Mouse (Mus musculus) erythroid progenitor cell, adult 5-6 weeks (primary cell): ENCODE results near the gene Pgpep1. TPM values are rescaled to one million over a fixed set of nuclear protein-coding genes. Genes with fewer than 3 reads are reported as not detected.

ENCODE experiments used
- ATAC-seq: replicated peaks from 2 replicates; pipeline ENCODE4 v1.8.0; 2016; ENCODE audit warnings: moderate number of reproducible peaks, mild to moderate bottlenecking, moderate TSS enrichment, inconsistent platforms; ENCODE audit not compliant: poor library complexity, low FRiP score, severe bottlenecking
- total RNA-seq, 2 experiments: library from RNA; stranded (forward) in 1 of 2; stranded (reverse) in 1 of 2; fragments of 150-400 nt in 1 of 2; fragments of 186-747, 209-891 nt in 1 of 2; gene quantifications; 2 replicates each; pipeline versions ENCODE4 v1.2.3 to v1.2.4; 2015 to 2017; ENCODE audit warnings: low replicate concordance in 2 of 2

Gene Pgpep1
- total RNA-seq, 2 experiments from 2014 or later: under 0.01 to 6.3 TPM

- no peak for ATAC-seq
These were observed 5.4 kb upstream of the Pgpep1 start for GRCm38 (mm10) chr8:70665599-70665998.

GRCm38 (mm10) chr8:70664631-70665030, 4.4 kb upstream of the Pgpep1 start:
- no peak for ATAC-seq

GRCm38 (mm10) chr8:70663691-70664090, 3.5 kb upstream of the Pgpep1 start:
- no peak for ATAC-seq

- ATAC-seq: peak; percentile 71
These were observed 450 bp downstream of the Pgpep1 start for GRCm38 (mm10) chr8:70659604-70660272.

DNA sequence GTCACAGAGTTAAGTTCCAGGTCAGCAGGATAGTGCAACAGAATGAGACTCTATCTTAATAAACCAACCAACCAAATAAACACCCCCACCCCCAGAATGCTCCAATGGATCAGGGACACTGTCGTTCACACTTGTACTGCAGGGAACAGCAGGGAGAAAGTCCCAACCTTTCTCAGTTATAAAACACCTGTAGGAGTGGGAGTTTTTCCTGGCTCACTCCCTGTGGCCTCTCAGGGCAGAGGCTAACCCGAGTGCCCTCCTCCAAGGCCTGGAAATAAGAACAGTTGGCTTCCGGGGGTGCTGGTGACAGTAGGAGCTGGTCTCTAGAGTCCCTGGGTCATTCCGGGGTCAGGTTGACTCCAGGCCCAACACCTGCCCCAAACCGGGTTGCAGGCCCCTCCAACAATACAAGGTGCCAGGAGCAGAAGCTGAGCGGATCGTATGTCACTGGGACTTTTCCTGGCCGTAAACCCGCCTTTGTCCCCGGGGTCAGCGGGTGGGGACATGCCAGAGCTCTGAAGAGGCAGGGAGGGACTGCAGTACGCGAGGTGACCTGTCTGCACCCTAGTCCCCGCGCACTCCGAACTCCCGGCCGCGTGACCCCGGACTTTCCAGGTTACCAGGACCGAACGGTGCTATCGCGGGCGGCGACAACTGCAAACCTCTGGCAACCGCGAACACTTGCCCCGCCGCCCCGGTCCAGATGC, 1.1 kb downstream of the Pgpep1 start:
- ATAC-seq: peak; percentile 60

DNA sequence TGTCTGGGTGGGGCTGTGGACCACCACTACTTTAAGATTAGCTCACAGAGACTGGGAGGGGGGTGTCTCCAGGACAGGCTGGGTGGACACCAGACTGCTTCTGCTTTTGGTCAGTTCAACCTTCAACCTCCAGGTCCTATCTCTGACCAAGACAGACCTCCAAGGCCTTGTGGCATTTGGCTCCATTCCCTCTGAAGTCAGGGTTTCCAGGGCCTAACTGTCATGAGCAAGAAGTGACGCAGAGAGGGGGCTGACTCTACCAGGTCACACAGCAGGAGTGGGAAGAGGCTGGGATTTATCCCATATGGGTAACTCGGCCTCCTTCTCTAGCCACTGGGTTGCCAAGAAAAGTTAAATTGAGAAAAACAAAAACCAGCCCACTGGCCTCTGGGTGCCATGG, 2.4 kb downstream of the Pgpep1 start:
- ATAC-seq: no peak

DNA sequence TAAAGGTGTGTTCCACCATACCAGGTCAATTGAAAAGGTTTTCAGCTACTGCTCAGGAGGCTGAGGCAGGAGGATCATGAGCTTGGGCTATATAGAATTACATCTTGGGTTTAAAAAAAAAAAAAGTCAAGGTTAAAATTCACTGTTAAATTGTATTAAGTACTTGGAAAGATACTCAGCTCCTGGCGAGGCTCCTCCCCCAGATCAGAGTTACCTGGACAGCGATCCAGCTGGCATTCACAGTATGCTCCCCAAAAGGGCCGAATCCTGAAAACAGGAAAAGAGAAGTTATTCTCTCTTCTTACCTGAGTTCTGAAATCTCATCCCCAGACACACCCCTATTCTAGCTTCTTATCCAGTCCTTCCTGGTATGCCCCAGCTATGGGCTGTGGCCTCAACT, 3.0 kb downstream of the Pgpep1 start:
- ATAC-seq: no peak

GRCm38 (mm10) chr8:70656193-70656790, 3.9 kb downstream of the Pgpep1 start:
- ATAC-seq: no peak

GRCm38 (mm10) chr8:70655469-70655868, 4.7 kb downstream of the Pgpep1 start:
- ATAC-seq: no peak

GRCm38 (mm10) chr8:70654121-70654520, 6.1 kb downstream of the Pgpep1 start:
- no peak for ATAC-seq

- ATAC-seq: 0 out of 2 replicates have a peak, but pooled peaks have one; percentile 43
These were observed 7.0 kb downstream of the Pgpep1 start for GRCm38 (mm10) chr8:70653226-70653625.

GRCm38 (mm10) chr8:70650351-70650750, 9.8 kb downstream of the Pgpep1 start:
- no peak for ATAC-seq

DNA sequence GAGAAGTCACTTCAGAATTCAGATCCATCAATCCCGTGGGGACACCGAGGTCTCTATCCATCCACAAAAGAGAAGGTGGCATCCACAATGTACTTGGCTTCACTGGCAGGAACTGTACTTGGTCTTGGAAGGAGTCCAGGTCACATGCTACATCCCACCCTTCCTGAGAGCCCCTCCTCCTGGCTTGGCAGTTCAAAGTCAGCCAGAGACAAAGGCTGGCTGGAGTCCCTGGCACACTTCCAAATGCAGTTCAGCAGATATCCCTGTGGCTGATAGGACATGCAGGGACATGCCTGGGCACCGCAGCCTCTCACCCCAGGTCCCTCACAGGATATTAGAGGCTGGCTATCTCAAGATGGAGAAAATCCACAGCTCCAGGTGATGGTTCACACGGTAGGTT, 10.9 kb downstream of the Pgpep1 start:
- ATAC-seq: peak; percentile 43; the same call in 1 of the 2 replicates

- no peak for ATAC-seq
These were observed 11.3 kb downstream of the Pgpep1 start for GRCm38 (mm10) chr8:70648921-70649320.

GRCm38 (mm10) chr8:70648164-70648442, 12.1 kb downstream of the Pgpep1 start:
- ATAC-seq: no peak

- no peak for ATAC-seq
These were observed 12.6 kb downstream of the Pgpep1 start for GRCm38 (mm10) chr8:70647343-70648163.

GRCm38 (mm10) chr8:70646775-70647174, 13.4 kb downstream of the Pgpep1 start:
- ATAC-seq: no peak

DNA sequence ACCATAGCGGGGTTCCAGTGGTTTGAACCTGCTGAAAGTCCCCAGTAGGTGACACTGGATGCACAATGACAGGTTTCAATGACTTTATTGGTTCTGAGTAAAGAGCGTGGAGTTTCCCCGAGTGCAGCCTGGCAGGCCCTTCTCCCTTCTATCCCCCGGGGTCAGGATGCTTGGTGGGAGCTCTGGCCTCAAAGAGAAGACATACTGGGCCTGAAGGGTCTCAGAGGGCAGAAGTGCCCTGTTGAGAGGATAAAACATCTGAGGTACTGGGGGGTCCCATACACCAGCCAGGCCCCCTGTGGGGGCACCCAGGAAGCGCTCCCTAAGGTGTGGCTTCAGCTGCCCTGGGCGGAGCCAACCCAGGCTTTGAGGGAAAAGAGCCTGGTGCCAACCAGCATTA, 13.8 kb downstream of the Pgpep1 start:
- no peak for ATAC-seq

- ATAC-seq: no peak
These were observed 14.5 kb downstream of the Pgpep1 start for GRCm38 (mm10) chr8:70645501-70646224.

DNA sequence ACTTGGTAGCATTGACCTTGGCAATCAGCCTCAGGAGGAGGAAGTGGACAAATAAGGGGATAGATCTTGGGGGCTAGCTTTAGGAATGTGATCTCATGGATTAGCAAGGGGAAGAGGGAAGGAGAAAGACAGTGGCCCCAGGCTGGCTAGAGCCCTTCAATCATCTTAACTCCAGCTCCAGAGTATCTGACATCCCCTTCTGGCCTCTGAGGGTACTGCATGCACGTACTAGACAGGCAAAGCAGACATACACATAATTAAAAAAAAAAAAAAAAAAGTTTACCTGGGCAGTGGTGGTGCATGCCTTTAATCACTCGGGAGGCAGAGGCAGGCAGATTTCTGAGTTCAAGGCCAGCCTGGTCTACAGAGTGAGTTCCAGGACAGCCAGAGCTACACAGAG, 16.1 kb downstream of the Pgpep1 start:
- no peak for ATAC-seq
